In the genomic region with DNA sequence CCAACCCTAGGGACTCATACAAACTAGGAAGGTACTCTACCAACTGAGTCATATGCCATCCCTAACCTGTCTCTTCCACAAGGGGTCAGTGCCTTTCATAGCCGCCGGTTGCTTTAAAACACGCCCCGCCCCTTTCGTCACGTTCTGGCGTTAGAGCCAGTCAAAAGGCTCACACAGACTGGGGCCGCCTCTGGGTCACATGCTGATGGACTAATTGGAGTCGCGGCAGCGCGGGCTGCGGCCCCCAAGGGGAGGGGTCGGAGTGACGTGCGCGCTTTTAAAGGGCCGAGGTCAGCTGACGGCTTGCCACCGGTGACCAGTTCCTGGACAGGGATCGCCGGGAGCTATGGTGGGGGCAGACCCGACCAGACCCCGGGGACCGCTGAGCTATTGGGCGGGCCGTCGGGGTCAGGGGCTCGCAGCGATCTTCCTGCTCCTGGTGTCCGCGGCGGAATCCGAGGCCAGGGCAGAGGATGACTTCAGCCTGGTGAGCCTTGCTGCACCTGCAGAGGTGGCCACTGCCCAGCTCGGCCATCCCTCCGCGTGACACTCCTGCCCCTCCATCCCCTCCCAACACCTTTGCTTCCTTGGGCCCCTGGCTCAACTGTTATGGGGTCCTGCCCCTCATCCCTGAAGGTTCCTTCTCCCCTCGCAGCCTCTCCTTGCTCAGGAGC, we compare ENCODE assay signal across 1 mouse cellular context.
TF ChIP-seq lines count a peak whose summit lies in the region.

A gene (plus strand): TSS at position 193 of the 674 bp plus-strand sequence.

TF ChIP-seq in CH12.LX, 34 proteins besides CTCF, POLR2A, EP300 and RAD21 (continued from another document):
- TF ChIP-seq PAX5 (IDR thresholded peaks at IDR 0.05; ENCODE audit: low read length) (no peak), UBTF (IDR thresholded peaks at IDR 0.05; ENCODE audit: low read depth, low read length) (no peak), ZMIZ1 (IDR thresholded peaks at IDR 0.05; ENCODE audit: low read depth, low read length) (peak; percentile 58), SIN3A (IDR thresholded peaks at IDR 0.05; ENCODE audit: low read length) (peak; percentile 92), JUND (conservative IDR thresholded peaks at IDR 0.05; ENCODE audit: low read depth, low read length) (no peak), MYC (IDR thresholded peaks at IDR 0.05; ENCODE audit: low read depth, low read length) (0 out of 2 replicates have a peak, but pooled peaks have one; percentile 14), MAX (IDR thresholded peaks at IDR 0.05; ENCODE audit: low read length) (peak; percentile 61), ZC3H11A (IDR thresholded peaks at IDR 0.05; ENCODE audit: low read depth, low read length) (no peak), ELF1 (IDR thresholded peaks at IDR 0.05; ENCODE audit: low read depth, low read length) (peak; percentile 63), KAT2A (IDR thresholded peaks at IDR 0.05; ENCODE audit: insufficient replicate concordance, low read length) (no peak), NELFE (IDR thresholded peaks at IDR 0.05; ENCODE audit: low read depth, low read length) (peak; percentile 70; the same call in 1 of the 2 replicates), USF1 (IDR thresholded peaks at IDR 0.05; ENCODE audit: low read depth, low read length) (peak; percentile 89), BHLHE40 (IDR thresholded peaks at IDR 0.05; ENCODE audit: low read depth, low read length) (peak; percentile 94), MEF2A (IDR thresholded peaks at IDR 0.05; ENCODE audit: borderline replicate concordance, low read depth, low read length) (no peak), ETS1 (conservative IDR thresholded peaks at IDR 0.05; ENCODE audit: low read depth, low read length) (0 out of 2 replicates have a peak, but pooled peaks have one; percentile 40)
